Mouse (Mus musculus) layer of hippocampus, postnatal 14 days (tissue): ENCODE measurements around the gene Tmem120b. TPM values are rescaled to one million over a fixed set of nuclear protein-coding genes. Genes with fewer than 3 reads are reported as not detected.
"Not testable (repeated sequence)": the region's sequence is repeated elsewhere in the genome, so short reads cannot be mapped to it uniquely, and the experiment has no call there.

Experiments used
- DNase-seq, 2 experiments: peaks; one replicate each; pipeline ENCODE4 v3.0.0; 2021 to 2022; ENCODE audit warnings: low spot score in 2 of 2, mixed read lengths in 1 of 2
- total RNA-seq, 2 experiments: library from RNA; stranded (reverse); gene quantifications; 2 replicates each; pipeline ENCODE4 v1.2.3; 2021

Gene Tmem120b
- total RNA-seq, 2 experiments from 2014 or later: 20.1 to 20.3 TPM

GRCm38 (mm10) chr5:123050918-123051317, 17.3 kb upstream of the Tmem120b start:
- no peak for DNase-seq

GRCm38 (mm10) chr5:123051736-123052135, 16.5 kb upstream of the Tmem120b start:
- no peak for DNase-seq

DNA sequence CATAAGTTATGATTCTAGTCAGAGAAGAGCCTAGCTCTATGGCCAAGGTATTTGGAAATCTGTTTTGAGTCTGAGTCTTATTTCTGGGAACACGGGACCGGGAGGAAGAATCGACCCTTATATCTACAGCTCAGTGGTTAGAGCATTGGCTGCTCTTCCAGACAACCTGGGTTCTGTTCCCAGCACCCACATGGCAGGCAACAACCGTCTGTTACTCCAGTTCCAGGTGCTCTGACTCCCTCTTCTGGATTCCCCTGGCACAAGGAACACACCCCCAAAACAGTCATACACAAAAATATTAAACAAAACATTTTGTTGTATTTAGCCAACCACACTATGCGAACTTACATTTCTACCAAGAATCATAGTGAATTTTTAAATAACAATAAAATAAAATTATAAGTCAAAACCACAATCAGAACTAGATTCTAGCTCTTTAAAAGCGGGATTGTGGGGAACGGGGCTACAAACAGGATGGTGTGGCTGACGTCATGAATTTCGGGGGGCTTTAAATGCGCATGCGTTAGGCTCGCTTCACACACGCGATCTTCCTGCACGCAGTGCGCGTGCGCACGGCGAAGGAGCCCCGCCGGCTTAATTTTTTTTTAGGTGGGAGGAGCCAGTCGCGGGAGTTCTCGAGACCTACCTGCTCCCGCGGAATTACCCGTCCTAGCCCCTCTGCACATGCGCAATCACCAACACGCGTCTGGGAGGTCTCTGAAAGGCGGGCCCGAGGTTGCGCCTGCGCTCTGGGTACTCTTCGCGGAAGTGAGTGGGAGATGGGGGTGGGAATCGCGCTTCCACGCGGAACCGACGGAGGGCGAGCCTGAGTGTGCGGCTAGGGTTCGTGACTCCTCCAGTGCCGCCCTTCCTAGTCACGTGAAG, 10.6 kb upstream of the Tmem120b start:
- DNase-seq: peak; percentile 97 to 100

- no peak for DNase-seq
These were observed 9.7 kb upstream of the Tmem120b start for GRCm38 (mm10) chr5:123058251-123059102.

- peak in 1 of 2 experiments; percentile 41 for DNase-seq
These were observed 8.3 kb upstream of the Tmem120b start for GRCm38 (mm10) chr5:123059757-123060520.

DNA sequence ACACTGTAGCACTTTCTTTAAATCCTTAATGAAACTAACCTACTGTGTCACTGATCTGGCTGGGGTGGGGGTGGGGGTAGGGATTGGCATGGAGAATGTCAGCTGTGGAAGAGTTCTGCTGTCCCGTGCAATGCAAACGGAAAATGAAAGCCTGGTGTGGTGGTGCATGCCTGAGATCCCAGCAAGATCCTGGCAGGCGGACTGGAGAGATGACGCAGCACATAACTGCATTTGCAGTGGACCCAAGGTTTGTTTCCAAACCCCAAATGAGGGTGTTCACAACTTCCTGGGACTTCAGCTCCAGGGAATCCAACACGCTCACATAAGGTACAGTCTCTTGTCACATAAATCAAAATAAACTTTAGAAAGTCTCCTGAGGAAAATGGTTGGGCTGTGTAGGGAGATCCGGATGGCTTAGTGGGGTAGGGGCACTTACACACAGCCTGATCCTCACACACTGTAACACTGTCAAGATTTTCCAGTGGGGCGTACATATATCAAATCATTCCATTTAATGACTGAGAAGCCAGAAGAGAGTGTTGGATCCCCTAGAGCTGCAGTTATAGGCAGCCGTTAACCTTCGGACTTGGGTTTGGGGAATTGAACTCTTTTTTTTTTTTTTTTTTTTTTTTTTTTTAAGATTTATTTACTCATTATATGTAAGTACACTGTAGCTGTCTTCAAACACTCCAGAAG, 7.4 kb upstream of the Tmem120b start:
- no peak for DNase-seq

DNA sequence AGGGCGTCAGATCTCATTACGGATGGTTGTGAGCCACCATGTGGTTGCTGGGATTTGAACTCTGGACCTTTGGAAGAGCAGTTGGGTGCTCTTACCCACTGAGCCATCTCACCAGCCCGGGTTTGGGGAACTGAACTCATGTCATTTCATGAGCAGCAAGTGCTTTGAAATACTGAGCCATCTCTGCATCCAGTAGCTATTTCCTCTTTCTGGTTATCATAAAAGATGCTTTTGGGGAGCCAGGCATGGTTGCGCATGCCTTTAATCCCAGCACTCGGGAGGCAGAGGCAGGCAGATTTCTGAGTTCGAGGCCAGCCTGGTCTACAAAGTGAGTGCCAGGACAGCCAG, 6.8 kb upstream of the Tmem120b start:
- not testable (repeated sequence) for DNase-seq

- no peak for DNase-seq
These were observed 5.1 kb upstream of the Tmem120b start for GRCm38 (mm10) chr5:123063141-123063540.

DNA sequence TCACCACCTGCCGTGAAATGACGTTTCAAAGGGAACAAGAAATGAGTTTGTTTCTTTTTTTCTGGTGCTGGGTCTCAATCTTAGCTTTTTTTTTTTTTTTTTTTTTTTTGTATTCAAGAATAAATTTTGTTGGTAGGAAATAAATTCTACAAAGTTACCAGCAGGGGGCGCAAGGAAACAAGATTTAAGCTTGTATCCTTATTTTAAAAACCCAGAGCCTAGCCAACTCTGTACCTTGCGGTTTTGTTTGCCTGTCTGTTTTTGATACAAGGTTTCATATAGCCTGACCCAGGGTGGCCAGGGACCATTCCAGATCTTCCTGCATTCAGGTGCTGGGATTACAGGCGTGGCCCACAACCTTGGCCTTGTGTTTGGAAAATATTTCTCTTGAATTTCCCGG, 4.0 kb upstream of the Tmem120b start:
- peak; percentile 48 to 78 for DNase-seq

GRCm38 (mm10) chr5:123067395-123067995, 720 bp upstream of the Tmem120b start:
- DNase-seq: no peak

DNA sequence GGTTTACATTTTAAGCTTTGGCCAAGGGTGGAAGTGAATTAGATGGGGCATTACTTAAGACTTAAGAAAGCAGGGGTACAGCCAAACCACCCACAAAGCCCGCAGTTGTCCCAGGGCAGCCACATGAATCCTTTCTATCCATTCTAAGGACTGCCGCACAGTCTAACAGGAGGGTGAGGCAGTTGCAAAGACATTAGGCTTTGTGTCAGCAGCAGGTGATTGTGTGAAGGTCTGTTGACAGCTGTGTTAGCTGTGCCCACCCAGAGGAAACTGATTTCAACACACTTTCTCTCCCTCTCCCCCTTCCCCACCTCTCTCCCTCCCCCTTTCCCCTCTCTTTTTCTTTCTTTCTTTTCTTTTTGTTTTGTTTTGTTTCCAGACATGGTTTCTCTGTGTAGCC, 499 bp downstream of the Tmem120b start:
- no peak for DNase-seq

DNA sequence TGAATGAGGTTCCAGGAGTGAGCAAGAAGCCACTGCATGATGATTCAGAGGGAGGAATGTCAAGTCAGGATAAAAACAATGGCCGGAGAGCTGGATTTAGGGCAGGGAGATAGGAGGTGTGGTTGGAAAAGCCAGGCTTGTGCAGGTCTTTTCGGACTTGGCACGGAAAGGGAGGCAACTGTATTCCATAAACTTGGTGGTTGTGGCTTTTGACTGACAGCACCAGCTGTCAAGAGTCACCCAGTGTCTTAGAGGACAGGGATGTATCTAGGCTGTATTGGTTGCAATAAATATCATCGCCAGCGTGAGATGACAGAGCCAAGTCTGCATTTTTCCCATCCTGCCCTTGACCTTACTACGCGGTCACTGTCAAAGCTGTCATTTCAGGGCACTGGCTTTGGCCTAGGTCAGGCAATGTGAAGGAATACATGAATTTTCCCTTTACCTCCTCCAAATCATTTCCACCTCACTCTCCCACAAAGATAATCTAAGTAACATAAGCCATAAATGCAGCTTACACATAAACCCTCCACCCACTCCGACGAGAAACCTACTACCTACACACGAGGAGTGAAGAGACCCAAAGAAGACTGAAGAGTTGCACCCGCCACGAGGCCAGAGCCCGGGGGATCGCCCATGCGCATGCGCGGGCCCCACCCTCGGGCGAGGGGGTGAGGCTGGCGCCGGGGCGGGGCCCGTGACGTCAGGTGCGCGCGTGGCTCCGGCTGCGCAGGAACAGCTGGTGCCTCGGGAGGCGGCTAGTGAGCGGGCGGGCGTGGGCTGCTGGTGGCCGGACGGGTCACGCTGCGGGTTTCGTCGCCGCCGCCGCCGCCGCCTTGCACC, 7.6 kb downstream of the Tmem120b start:
- DNase-seq: peak; percentile 84 to 92

DNA sequence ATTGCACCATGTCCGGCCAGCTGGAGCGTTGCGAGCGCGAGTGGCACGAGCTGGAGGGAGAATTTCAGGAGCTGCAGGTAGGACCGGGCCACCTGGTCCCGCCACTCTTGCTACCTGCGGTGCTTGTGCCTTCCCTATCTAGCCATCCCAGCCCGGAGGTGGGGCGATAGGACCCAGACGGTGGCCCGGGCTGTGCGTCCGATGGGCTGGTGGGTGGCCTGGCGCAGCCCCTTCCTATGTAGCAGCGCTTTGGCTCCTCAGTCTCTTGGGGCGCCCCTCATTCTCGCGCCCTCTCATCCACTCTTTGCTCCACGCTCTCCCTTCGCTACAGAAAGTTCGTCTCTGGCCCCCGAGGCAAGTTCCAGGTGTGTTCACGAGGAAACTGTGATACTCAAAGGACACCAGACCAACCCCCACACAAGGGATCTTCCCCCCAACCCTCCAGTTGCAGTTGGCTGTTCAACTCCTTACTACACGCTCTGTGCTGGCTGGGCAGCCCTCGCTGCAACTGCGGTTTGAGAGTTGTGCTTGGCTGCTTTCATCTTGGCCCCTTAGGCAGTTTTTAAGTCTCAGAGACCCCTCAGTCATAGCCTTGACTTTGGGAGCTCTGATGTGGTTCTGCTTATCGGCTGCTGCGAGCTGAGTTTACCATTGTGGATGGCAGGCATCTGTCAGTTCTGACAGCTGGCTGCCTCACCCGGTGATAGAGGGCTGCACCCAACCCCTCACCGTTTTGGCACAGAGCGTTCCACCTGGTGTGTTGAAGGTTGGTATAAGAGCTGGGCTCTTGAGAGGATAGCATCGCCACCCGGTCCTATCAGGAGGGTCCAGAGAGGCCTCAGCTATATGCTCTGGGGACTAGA, 8.4 kb downstream of the Tmem120b start:
- peak in 1 of 2 experiments; percentile 25 for DNase-seq

DNA sequence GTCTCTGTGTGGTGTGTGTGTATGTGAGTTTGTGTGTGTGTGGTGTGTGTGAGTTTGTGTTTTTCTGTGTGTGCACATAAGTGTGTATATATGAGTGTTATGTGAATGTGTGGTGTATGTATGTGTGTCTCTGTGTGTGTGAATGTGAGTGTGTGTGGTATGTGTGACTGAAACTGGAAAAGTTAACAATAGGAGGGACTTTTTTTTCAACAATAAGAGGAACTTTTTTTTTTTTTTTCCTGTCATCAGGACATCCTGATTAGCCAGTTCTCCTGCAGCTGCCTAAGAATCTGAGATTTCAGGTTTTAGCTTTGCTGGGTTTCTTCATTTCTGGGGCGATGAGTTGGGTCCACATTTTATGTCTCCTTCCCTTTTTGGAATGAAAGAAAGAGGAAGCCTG, 11.4 kb downstream of the Tmem120b start:
- DNase-seq: no peak

DNA sequence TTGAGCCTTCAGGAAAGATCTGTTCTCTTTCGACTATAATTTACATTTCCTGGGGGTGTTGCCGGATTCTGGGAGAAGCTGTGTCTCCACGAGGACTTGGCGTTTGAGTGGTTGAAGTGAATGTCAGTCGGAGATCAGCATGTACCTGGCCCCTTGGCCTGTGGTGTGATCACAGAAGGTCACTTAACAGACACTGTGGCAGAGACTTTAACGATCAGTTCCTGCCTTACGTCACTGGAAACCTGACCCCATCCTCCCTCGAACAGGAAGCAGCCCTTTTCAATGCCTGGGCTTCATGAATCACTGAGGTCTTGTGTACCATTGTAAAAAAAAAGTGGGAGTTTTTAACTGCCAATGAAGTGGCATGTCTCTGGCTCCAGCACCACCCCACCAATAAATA, 11.8 kb downstream of the Tmem120b start:
- no peak for DNase-seq

DNA sequence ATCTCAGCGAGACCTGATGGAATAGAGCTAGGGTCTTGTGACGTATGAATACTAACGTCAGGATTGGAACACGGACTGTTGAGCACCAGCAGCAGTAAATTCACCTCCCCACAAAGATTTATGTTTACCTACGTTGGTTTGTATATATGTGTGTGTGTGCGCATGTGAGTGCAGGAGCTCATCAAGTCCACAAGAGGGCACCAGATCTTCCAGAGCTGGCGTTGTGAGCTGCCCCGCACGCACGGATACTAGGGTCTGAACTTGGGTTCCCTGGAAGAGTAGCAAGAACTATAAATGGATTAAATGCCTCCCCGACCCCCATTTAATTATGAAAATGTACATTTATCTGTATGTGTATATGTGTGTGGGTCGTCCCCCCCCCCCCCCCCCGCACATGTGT, 12.3 kb downstream of the Tmem120b start:
- no peak for DNase-seq

GRCm38 (mm10) chr5:123083340-123084050, 15.3 kb downstream of the Tmem120b start:
- no peak for DNase-seq

- DNase-seq: no peak
These were observed 18.3 kb downstream of the Tmem120b start for GRCm38 (mm10) chr5:123086501-123086900.
